Mouse (Mus musculus) lung, adult 2 months (tissue): ENCODE measurements at regions not wholly inside any gene's neighbourhood (a gene's known extent, or its start where the extent isn't known, plus 50 kb on each side); places are given as distances from the start of the nearest gene placed in this dataset.

Experiments used
- CTCF ChIP-seq: fragments of 200-500 bp; IDR thresholded peaks from 2 replicates; pipeline ENCODE4 v1.5.1; 2011; ENCODE audit warnings: mild to moderate bottlenecking, low read length, control low read depth; ENCODE audit not compliant: insufficient read depth
- POLR2A ChIP-seq: fragments of 200-500 bp; IDR thresholded peaks from 2 replicates; pipeline ENCODE4 v1.6.1; 2011; ENCODE audit warnings: low read depth, mild to moderate bottlenecking, control low read depth, low read length, borderline replicate concordance; ENCODE audit errors: extremely low read depth

GRCm38 (mm10) chr16:92991405-92991804 lies 165.5 kb upstream of the Runx1 start:
- TF ChIP-seq CTCF = no peak
- no peak for TF ChIP-seq POLR2A
